ENCODE assay signal across 16 mouse cellular contexts in genomic region chr6:87112125-87112524, GRCm38 (mm10). TPM values are rescaled to one million over a fixed set of nuclear protein-coding genes. Genes with fewer than 3 reads are reported as not detected.
DNase-seq lines count a peak whose midpoint lies in the region; ATAC-seq lines count a peak whose summit lies in the region.
"Had no signal": no experiment of that assay in that cellular context is flagged by ENCODE, and none has a peak within 500 bp of the region (broad histone marks: within the 10 kb centered on the region; RNA-seq: fewer than 3 reads in every experiment).

No protein-coding gene starts in this region.

- H3K27ac ChIP-seq in hindbrain, embryonic 10.5 days: 0 out of 2 replicates have a peak overlapping the region, but pooled peaks have one; percentile 35
- no peak overlapping the region for H3K27ac ChIP-seq in hindbrain, embryonic 14.5 days
- peak overlapping the region; percentile 72 for H3K27ac ChIP-seq in embryonic facial prominence, embryonic 15.5 days (replicated peaks)
- peak overlapping the region; percentile 45; the same call in 1 of the 2 replicates for H3K27ac ChIP-seq in limb, embryonic 12.5 days
- H3K27ac ChIP-seq: intestine, embryonic 15.5 days; left cerebral cortex, adult 2 months; liver, embryonic 12.5 days; midbrain, embryonic 10.5 days had no signal

- H3K4me3 ChIP-seq in hindbrain, embryonic 10.5 days: no peak overlapping the region
- no peak overlapping the region for H3K4me3 ChIP-seq in hindbrain, embryonic 14.5 days (replicated peaks; ENCODE audit: low read length)
- H3K4me3 ChIP-seq in embryonic facial prominence, embryonic 15.5 days (replicated peaks): no peak overlapping the region
- H3K4me3 ChIP-seq in limb, embryonic 12.5 days (replicated peaks): no peak overlapping the region
- H3K4me3 ChIP-seq: intestine, embryonic 15.5 days; left cerebral cortex, adult 2 months; liver, embryonic 12.5 days; midbrain, embryonic 10.5 days had no signal

- no peak overlapping the region for H3K9ac ChIP-seq in hindbrain, embryonic 14.5 days
- H3K9ac ChIP-seq in embryonic facial prominence, embryonic 15.5 days: no peak overlapping the region
- no peak overlapping the region for H3K9ac ChIP-seq in limb, embryonic 12.5 days (replicated peaks)
- H3K9ac ChIP-seq: forebrain, postnatal 0 days; intestine, embryonic 15.5 days; liver, embryonic 12.5 days had no signal

- no peak for ATAC-seq in hindbrain, embryonic 14.5 days (ENCODE audit: low FRiP score)
- ATAC-seq in embryonic facial prominence, embryonic 15.5 days (ENCODE audit: insufficient number of reproducible peaks, low FRiP score, low TSS enrichment, low read depth): peak; percentile 29; the same call in 1 of the 2 replicates
- no peak for ATAC-seq in limb, embryonic 12.5 days (ENCODE audit: insufficient number of reproducible peaks, insufficient read depth, low FRiP score, low TSS enrichment, low read depth)
- ATAC-seq: intestine, embryonic 15.5 days; liver, embryonic 12.5 days; lung, postnatal 0 days had no signal

- no peak for DNase-seq in hindbrain, embryonic 10.5 days (ENCODE audit: low spot score)
- no peak for DNase-seq in hindbrain, embryonic 14.5 days (ENCODE audit: low spot score)
- peak; percentile 67 for DNase-seq in Muller cell, postnatal 12 days (ENCODE audit: inconsistent ontology term)
- DNase-seq in lung, postnatal 14 days: no peak
- DNase-seq in lung, postnatal 25 days (ENCODE audit: low spot score): no peak
- DNase-seq in c-Kit-positive CD71-positive TER-119-positive erythroid progenitor cells, embryonic 14.5 days (ENCODE audit: low spot score): no peak
- DNase-seq: cerebellum, postnatal 36 days; kidney, postnatal 4 days had no signal

- no peak overlapping the region for H3K4me2 ChIP-seq in hindbrain, embryonic 14.5 days (replicated peaks)
- H3K4me2 ChIP-seq in embryonic facial prominence, embryonic 15.5 days (replicated peaks): no peak overlapping the region
- no peak overlapping the region for H3K4me2 ChIP-seq in limb, embryonic 12.5 days
- H3K4me2 ChIP-seq: intestine, embryonic 15.5 days; liver, embryonic 12.5 days had no signal

- WGBS in hindbrain, embryonic 10.5 days: 86% methylated on average over 6 of the region's 6 CpGs
- 82% methylated on average over 6 of the region's 6 CpGs for WGBS in hindbrain, embryonic 14.5 days
- 36% methylated on average over 6 of the region's 6 CpGs for WGBS in embryonic facial prominence, embryonic 15.5 days
- 79% methylated on average over 6 of the region's 6 CpGs for WGBS in limb, embryonic 12.5 days

- no peaks in the 10 kb centered on the region for H3K36me3 ChIP-seq in hindbrain, embryonic 10.5 days
- no peaks in the 10 kb centered on the region for H3K36me3 ChIP-seq in hindbrain, embryonic 14.5 days (replicated peaks; ENCODE audit: control insufficient read depth, insufficient read depth)
- no peaks in the 10 kb centered on the region for H3K36me3 ChIP-seq in embryonic facial prominence, embryonic 15.5 days
- no peaks in the 10 kb centered on the region for H3K36me3 ChIP-seq in limb, embryonic 12.5 days
- H3K36me3 ChIP-seq: intestine, embryonic 15.5 days; liver, embryonic 12.5 days; midbrain, embryonic 10.5 days had no signal

- peaks cover 7% of the 10 kb centered on the region; the same call in 1 of the 2 replicates for H3K4me1 ChIP-seq in hindbrain, embryonic 10.5 days (replicated peaks)
- H3K4me1 ChIP-seq in hindbrain, embryonic 14.5 days (replicated peaks; ENCODE audit: control insufficient read depth, insufficient read depth, low read length): no peaks in the 10 kb centered on the region
- H3K4me1 ChIP-seq in embryonic facial prominence, embryonic 15.5 days: peaks cover 19% of the 10 kb centered on the region
- peaks cover 19% of the 10 kb centered on the region for H3K4me1 ChIP-seq in limb, embryonic 12.5 days (replicated peaks)
- H3K4me1 ChIP-seq: liver, embryonic 12.5 days; midbrain, embryonic 10.5 days had no signal

- no peaks in the 10 kb centered on the region for H3K9me3 ChIP-seq in hindbrain, embryonic 10.5 days
- H3K9me3 ChIP-seq in hindbrain, embryonic 14.5 days (ENCODE audit: control insufficient read depth, low read length): no peaks in the 10 kb centered on the region
- no peaks in the 10 kb centered on the region for H3K9me3 ChIP-seq in embryonic facial prominence, embryonic 15.5 days (replicated peaks)
- no peaks in the 10 kb centered on the region for H3K9me3 ChIP-seq in limb, embryonic 12.5 days
- H3K9me3 ChIP-seq: intestine, embryonic 15.5 days; liver, embryonic 12.5 days; midbrain, embryonic 10.5 days had no signal

- H3K27me3 ChIP-seq in hindbrain, embryonic 10.5 days (ENCODE audit: insufficient read depth, poor library complexity, severe bottlenecking): peaks cover 4% of the 10 kb centered on the region; the same call in 1 of the 2 replicates
- no peaks in the 10 kb centered on the region for H3K27me3 ChIP-seq in hindbrain, embryonic 14.5 days (ENCODE audit: control insufficient read depth, insufficient read depth, low read length)
- no peaks in the 10 kb centered on the region for H3K27me3 ChIP-seq in embryonic facial prominence, embryonic 15.5 days
- no peaks in the 10 kb centered on the region for H3K27me3 ChIP-seq in limb, embryonic 12.5 days
- H3K27me3 ChIP-seq: intestine, embryonic 15.5 days had no signal

RNA-seq across cellular contexts. Expression of gene D6Ertd527e, which starts 7.6 kb away (rescaled TPM):
- polyA plus RNA-seq in hindbrain, embryonic 10.5 days (2016; fragmentation: Nextera tagmentation; extraction: Ambion mirVana): 0.07 and 0.25 TPM in 2 replicates
- polyA plus RNA-seq in hindbrain, embryonic 14.5 days (2014; fragmentation: Nextera tagmentation; extraction: Ambion mirVana): 0.13 and 0.21 TPM in 2 replicates
- 0.28 and 0.75 TPM in 2 replicates for polyA plus RNA-seq in embryonic facial prominence, embryonic 15.5 days (2015; fragmentation: Nextera tagmentation; extraction: Ambion mirVana)
- polyA plus RNA-seq in limb, embryonic 12.5 days (2016; fragmentation: Nextera tagmentation; extraction: Ambion mirVana): 0.44 and 0.48 TPM in 2 replicates
